7 mouse cellular contexts compared by ENCODE assay signal in genomic region chr5:113490467-113491260, GRCm38 (mm10). TPM values are rescaled to one million over a fixed set of nuclear protein-coding genes. Genes with fewer than 3 reads are reported as not detected.
DNase-seq lines count a peak whose midpoint lies in the region; ATAC-seq and TF ChIP-seq lines count a peak whose summit lies in the region.

No protein-coding gene starts in this region.

- DNase-seq in G1E (ENCODE audit: low spot score) (no peak), ZHBTc4 (ENCODE audit: low read depth, low spot score) (peak; percentile 69)
- DNase-seq in heart, postnatal 10 days, result peak; percentile 42 to 46
- peak; percentile 64 to 71 for DNase-seq in left cerebral cortex, adult 2 months (ENCODE audit: extremely low spot score in 1 of 2, low spot score in 2 of 2)
- DNase-seq in midbrain, embryonic 14.5 days, result peak; percentile 84
- peak; percentile 21 for DNase-seq in yolk sac, embryonic 10.5 days (ENCODE audit: low spot score)

- peaks cover 95% of the 10 kb centered on the region for H3K9me3 ChIP-seq in G1E (replicated peaks)
- H3K9me3 ChIP-seq in embryonic facial prominence, embryonic 12.5 days, result no peaks in the 10 kb centered on the region
- H3K9me3 ChIP-seq in midbrain, embryonic 14.5 days (ENCODE audit: control insufficient read depth, low read length), result no peaks in the 10 kb centered on the region

- peak overlapping the region; percentile 20; the same call in 1 of the 2 replicates for H3K4me3 ChIP-seq in G1E (ENCODE audit: low read depth, low read length)
- H3K4me3 ChIP-seq in embryonic facial prominence, embryonic 12.5 days, result peak overlapping the region; percentile 58
- H3K4me3 ChIP-seq in left cerebral cortex, adult 2 months, result peak overlapping the region; percentile 77
- peak overlapping the region; percentile 62 for H3K4me3 ChIP-seq in midbrain, embryonic 14.5 days (replicated peaks; ENCODE audit: low read depth, low read length)

- under 1% methylated on average over 62 of the region's 63 CpGs for WGBS in embryonic facial prominence, embryonic 12.5 days
- 1% methylated on average over 63 of the region's 63 CpGs for WGBS in midbrain, embryonic 14.5 days

- peak overlapping the region; percentile 54 for H3K27ac ChIP-seq in embryonic facial prominence, embryonic 12.5 days
- peak overlapping the region; percentile 95 for H3K27ac ChIP-seq in left cerebral cortex, adult 2 months
- peak overlapping the region; percentile 83 for H3K27ac ChIP-seq in midbrain, embryonic 14.5 days (replicated peaks; ENCODE audit: low read depth, low read length)

- no peaks in the 10 kb centered on the region for H3K4me1 ChIP-seq in G1E (ENCODE audit: insufficient read depth, low read depth, low read length)
- peaks cover 31% of the 10 kb centered on the region for H3K4me1 ChIP-seq in embryonic facial prominence, embryonic 12.5 days
- H3K4me1 ChIP-seq in midbrain, embryonic 14.5 days (ENCODE audit: control insufficient read depth, insufficient read depth, low read length), result peaks cover 29% of the 10 kb centered on the region

- intact Hi-C loops in heart, postnatal 10 days (cut with DNase I), result no loop called here
- intact Hi-C loops in left cerebral cortex, adult 2 months (cut with DNase I), result loop anchor here (5.0 to 10.0 kb wide), 4 partner anchors 54 to 232 kb away; partner anchors contain the start of gene 1700069L16Rik

- peak overlapping the region; percentile 94 for H3K4me2 ChIP-seq in embryonic facial prominence, embryonic 12.5 days (replicated peaks)
- H3K4me2 ChIP-seq in midbrain, embryonic 14.5 days (ENCODE audit: low read length), result peak overlapping the region; percentile 82

- no peak for ATAC-seq in G1E (ENCODE audit: extremely low read depth, insufficient number of reproducible peaks, low FRiP score, poor library complexity, severe bottlenecking)
- ATAC-seq in embryonic facial prominence, embryonic 12.5 days (ENCODE audit: insufficient number of reproducible peaks, insufficient read depth, low FRiP score, low TSS enrichment), result peak; percentile 82
- peak; percentile 76 for ATAC-seq in midbrain, embryonic 14.5 days (ENCODE audit: low FRiP score, low TSS enrichment)

- peak overlapping the region; percentile 75 for H3K9ac ChIP-seq in embryonic facial prominence, embryonic 12.5 days
- peak overlapping the region; percentile 91 for H3K9ac ChIP-seq in midbrain, embryonic 14.5 days (replicated peaks; ENCODE audit: low read length)

- no peak for TF ChIP-seq CTCF in G1E (IDR thresholded peaks at IDR 0.05; ENCODE audit: low read depth, low read length)
- TF ChIP-seq CTCF in left cerebral cortex, adult 2 months (IDR thresholded peaks at IDR 0.05), result no peak

- H3K27me3 ChIP-seq in G1E (ENCODE audit: insufficient read depth, low read length), result no peaks in the 10 kb centered on the region
- H3K27me3 ChIP-seq in embryonic facial prominence, embryonic 12.5 days, result peaks cover 38% of the 10 kb centered on the region
- 0 out of 2 replicates have a peak, but pooled peaks cover 3% of the 10 kb centered on the region for H3K27me3 ChIP-seq in midbrain, embryonic 14.5 days (ENCODE audit: control insufficient read depth, insufficient read depth, low read length)

- no peaks in the 10 kb centered on the region for H3K36me3 ChIP-seq in G1E (replicated peaks)
- no peaks in the 10 kb centered on the region for H3K36me3 ChIP-seq in embryonic facial prominence, embryonic 12.5 days
- H3K36me3 ChIP-seq in midbrain, embryonic 14.5 days (ENCODE audit: control insufficient read depth, insufficient read depth, low read length), result no peaks in the 10 kb centered on the region

RNA-seq across cellular contexts. Expression of gene Wscd2, which starts 0.5 kb away (rescaled TPM):
- not detected in 2 replicates for total RNA-seq in G1E (2014; fragmentation: Nextera tagmentation)
- 0.06 and 0.27 TPM in 2 replicates for total RNA-seq in G1E (2017)
- not detected in 2 replicates for polyA plus RNA-seq in G1E (2012)
- polyA plus RNA-seq in embryonic facial prominence, embryonic 12.5 days (2016; fragmentation: Nextera tagmentation; extraction: Ambion mirVana), result 7.1 and 8.3 TPM in 2 replicates
- total RNA-seq in heart, postnatal 10 days (2021), result under 1 TPM; 0.53 to 0.67 TPM
- 10 to 100 TPM; 54.5 to 65.7 TPM for total RNA-seq in left cerebral cortex, adult 2 months (2021)
- polyA plus RNA-seq in midbrain, embryonic 14.5 days (2014; fragmentation: Nextera tagmentation; extraction: Ambion mirVana), result 10.7 and 12.0 TPM in 2 replicates

Comparison
In these comparisons a context has a peak if more than half of its experiments do, and no peak if none do; other contexts are left out.
1. H3K4me3 ChIP-seq: peak in every context shown above with its lines; median percentile 77 in left cerebral cortex, adult 2 months; 62 in midbrain, embryonic 14.5 days; 58 in embryonic facial prominence, embryonic 12.5 days; 20 in G1E.
2. RNA of gene Wscd2, which starts 0.5 kb away (total RNA-seq): 54.5 to 65.7 TPM in left cerebral cortex, adult 2 months; 0.53 to 0.67 TPM in heart, postnatal 10 days and 0.06 to 0.27 TPM in G1E; every median in the first group is over 10 times any median in the second.
3. Peak in every context shown above with its lines, with median percentiles within 50 percentile points of each other: H3K27ac ChIP-seq.